Mouse (Mus musculus) liver, postnatal 0 days (tissue): Measurements from ENCODE around the gene Ccdc142.

Experiments
- CTCF ChIP-seq: sonication (generic); IDR thresholded peaks from 2 replicates; pipeline ENCODE4 v1.5.1; 2016; ENCODE audit warnings: antibody characterized with exemption, low read depth
- EP300 ChIP-seq: IDR thresholded peaks from 2 replicates; pipeline ENCODE4 v1.6.1; 2016; ENCODE audit warnings: antibody characterized with exemption, low read depth, mild to moderate bottlenecking

GRCm38 (mm10) chr6:83155552-83156238, 54.3 kb downstream of the Ccdc142 start:
- TF ChIP-seq EP300, result no peak
- no peak for TF ChIP-seq CTCF
